Mouse (Mus musculus): ENCODE measurements around the gene Snrk. TPM values are rescaled to one million over a fixed set of nuclear protein-coding genes. Genes with fewer than 3 reads are reported as not detected.
"Not testable (repeated sequence)": the region's sequence is repeated elsewhere in the genome, so short reads cannot be mapped to it uniquely, and the experiment has no call there.

The Snrk gene
- total RNA-seq, 2 experiments from 2014 or later, result 5.9 to 9.2 TPM

DNA sequence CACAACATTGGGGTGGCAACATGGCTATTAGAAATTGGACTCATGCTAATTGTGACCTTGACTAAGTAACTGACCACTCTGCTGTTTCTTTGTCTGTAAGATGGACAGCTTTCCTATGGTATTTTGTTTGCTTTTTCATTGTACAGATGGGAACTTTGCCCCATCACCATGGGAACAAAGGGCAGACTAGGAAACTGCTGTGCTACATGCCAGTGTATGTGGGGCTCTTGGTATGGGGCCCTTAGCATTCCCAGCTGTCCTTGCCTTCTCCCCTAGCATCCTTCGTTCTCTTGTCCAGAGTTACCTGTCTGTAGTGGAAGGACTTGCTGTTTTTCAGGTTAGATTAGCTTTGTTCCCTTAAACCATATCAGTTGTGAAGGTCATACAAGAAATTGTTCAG, 20.9 kb downstream of the Snrk start:
- ATAC-seq (replicated peaks; ENCODE audit: low FRiP score, poor library complexity, severe bottlenecking), result no peak

DNA sequence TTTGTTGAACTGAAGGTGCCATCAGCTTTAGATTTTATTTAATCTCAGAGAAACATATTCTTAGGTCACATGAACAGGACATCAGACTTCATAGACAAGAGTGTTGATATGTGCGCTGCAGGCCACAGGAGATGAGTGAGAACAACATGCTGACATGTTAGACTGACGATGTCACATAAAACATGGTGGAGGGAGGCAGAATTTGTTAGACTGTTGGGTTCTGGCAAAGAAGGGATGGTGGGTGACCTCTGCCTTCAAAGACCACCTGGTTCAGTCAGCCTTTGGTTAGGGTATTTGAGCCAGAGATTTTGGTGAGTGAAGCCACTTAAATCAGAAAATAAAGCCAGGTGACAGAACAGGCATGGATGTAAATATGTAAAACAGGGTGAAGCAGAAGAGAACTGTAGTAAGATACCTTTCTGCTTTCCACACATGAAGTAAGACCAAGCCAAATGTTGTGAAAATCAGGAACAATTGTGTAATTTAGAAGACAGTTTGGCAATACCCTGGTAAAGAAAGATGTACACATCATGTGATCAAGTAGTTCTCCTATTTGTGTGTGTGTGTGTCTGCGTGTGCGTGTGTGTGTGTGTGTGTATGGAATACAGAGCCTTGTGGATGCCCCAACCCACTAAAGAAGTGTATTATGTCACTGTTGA, 21.4 kb downstream of the Snrk start:
- no peak for ATAC-seq (replicated peaks; ENCODE audit: low FRiP score, poor library complexity, severe bottlenecking)

DNA sequence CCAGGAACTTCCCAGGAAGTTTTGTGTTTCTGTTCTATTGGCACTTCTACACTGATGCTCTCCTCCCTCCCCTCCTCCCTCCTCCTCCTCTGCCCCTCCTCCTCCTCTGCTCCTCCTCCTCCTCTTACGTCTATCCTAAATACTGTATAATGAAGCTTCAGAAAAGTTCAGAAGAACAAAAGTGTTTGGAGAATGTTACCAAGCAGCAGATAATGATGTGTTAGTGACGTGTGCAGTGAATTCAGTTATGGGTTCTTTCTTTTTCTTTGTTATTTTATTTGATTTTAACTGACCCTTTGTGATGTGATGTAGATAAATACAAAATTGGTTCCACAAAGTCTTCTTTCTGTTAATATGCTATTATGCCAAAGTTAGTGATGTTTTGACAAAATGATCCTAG, 22.2 kb downstream of the Snrk start:
- ATAC-seq (replicated peaks; ENCODE audit: low FRiP score, poor library complexity, severe bottlenecking), result no peak

DNA sequence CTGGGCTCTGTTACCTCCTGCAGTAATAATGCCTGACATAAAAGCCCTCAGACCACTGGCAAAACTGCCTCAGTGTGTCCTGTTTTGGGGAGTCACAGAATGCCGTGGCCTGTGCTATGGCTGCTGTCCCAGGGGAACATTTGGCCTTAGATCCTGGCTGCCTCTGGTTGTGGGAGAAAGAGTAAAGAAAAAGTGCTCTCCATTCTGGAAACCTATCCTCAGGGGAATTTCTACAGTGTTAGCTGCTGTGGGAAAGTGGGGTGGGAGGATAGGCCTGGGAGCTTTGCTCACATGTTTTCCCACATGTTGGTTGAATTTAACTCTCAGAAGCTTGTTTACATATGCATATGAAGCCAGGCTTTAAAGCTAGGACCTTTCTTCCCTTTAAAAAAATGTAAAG, 26.2 kb downstream of the Snrk start:
- no peak for ATAC-seq (replicated peaks; ENCODE audit: low FRiP score, poor library complexity, severe bottlenecking)

DNA sequence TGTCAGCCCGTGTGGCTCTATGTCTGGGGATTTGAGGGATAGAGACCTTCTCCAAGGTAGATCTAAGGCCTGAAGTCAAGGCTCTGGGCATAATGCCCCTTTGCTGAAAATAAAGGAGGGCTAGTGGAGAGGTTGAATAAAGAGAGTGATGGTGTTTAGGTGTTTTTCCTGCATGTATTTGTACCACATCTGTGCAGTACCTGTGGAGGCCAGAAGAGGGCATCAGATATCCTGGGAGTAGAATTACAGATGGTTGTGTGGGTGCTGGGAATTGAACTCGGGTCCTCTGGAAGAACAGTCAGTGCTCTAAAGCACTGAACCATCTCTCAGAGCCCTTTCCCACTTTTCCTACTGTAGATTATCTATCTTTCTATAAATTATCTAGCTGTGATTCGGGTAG, 27.7 kb downstream of the Snrk start:
- ATAC-seq (replicated peaks; ENCODE audit: low FRiP score, poor library complexity, severe bottlenecking), result no peak

DNA sequence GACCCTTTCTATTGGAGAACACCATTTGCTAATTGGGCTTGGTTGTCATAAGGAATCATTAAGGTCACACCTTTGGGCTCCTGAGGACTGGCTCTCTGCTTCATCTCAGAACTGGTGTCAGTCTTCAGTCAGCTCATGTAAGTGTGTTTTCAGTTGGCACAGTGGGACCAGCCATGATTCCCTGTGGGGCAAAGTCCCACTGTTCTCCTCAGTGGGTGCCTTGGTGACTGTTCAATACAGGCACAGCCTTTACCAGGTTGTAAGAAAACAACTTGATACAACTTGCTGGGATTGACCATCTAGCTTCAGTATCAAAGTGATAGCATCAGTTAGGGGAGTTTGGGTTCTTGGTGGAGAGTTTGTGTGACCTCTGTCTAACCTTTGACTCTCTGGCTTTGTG, 28.6 kb downstream of the Snrk start:
- ATAC-seq (replicated peaks; ENCODE audit: low FRiP score, poor library complexity, severe bottlenecking), result no peak

DNA sequence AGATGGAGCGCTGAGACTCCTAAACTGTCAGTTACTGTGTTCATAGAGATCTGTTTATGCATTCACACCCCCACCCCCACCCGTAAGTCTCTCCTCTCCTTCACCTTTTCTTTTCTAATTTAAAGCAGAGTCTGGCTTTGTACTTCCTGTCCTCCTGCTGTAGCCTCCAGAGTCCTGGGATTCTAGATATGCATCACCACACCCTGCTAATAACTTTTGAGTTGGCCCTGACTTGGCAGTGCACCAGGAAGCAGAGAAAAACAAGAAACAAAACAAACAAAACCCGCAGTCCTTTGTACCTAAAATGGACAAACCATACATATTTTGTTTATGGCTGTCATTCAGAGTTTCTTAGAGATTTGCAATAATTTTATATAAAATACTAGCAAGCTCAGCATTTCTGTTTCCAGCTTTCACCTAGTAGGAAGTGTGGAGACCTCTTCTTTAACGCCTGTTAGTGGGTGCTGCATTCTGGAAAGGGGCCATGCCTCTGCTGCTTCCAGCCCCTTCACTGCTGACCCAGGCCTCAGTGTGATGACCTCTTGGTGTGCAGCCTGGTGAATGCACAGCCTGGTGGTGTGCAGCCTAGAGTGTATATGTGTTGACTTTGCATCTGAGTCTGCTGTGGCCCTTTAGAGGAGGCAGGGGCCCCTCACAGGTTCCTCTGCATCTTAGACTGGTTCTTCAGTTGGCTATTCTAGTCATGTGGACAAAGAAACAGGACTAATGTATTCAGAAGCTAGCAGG, 29.2 kb downstream of the Snrk start:
- no peak for ATAC-seq (replicated peaks; ENCODE audit: low FRiP score, poor library complexity, severe bottlenecking)

DNA sequence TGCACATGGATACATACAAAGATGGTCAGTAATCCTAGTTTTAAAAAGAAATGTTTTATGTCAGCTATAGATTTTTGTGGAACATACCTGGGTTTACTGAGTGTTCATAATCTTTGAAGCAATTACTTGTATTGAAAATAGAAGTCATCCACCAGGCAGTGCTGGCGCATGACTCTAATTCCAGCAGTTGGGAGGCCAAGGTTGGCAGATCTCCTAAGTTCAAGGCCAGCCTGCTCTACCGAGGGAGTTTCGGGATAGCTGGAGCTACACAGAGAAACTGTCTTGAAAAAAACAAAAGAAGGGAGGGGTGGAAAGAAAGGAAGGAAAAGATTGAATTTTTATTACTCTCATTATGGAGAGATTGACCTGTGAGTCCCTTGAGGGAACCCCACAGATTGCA, 31.3 kb downstream of the Snrk start:
- ATAC-seq (replicated peaks; ENCODE audit: low FRiP score, poor library complexity, severe bottlenecking), result no peak

DNA sequence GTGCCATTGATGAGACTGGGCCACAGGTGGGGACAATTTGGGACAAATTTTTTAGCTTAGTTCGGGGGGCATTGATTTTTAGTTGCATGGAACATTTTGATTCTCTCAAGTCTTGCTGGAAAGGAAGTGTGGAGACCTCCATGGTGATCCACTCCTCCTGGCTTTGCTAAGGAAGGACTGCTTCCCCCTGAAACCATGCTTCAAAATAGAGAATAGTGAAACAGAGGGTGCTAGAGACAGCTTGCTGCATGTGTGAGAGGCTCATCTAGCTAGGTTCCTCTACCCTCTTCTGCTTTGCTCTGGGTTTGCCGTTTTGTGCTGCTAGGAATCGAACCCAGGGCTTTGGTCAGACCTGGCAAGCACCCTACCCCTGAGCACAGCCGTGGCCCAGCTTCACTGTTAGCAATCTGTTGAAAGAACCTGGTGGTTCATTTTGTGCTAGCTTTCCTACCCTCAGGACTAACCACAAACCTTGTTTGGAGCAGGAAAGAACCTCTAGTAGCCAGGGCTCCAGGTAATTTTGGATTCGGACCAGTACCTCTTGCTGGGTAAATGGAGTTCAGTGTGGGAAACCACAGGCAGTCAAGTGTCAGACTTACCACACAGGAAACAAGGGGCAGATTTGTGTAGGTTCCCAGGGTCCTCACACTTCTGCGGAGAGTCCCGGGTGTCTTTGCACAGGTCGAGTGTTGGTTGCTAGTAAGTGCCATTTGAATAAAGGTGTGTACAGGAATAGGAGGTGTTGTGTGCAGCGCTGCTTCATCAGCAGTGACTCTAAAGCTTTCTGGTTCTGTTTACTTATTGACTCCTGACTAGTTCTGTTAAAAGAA, 33.1 kb downstream of the Snrk start:
- no peak for ATAC-seq (replicated peaks; ENCODE audit: low FRiP score, poor library complexity, severe bottlenecking)

DNA sequence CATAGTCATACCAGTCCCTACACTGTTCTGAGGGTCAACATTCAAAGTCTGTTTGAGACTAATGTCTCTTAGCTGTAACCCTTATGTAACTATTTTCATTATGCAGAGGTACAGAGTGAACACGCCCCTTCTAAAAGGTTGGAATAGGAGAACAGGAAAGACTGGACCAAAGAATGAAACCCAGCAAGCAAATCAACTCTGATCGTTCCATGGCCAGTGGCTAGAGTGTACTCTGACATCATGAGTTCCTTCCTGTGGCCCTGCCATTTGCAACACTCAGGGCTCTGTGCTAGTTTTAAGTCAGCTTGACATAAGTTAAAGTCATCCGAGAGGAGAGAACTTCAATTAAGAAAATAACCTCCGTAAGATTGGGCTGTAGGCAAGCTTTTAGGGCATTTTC, 35.0 kb downstream of the Snrk start:
- no peak for ATAC-seq (replicated peaks; ENCODE audit: low FRiP score, poor library complexity, severe bottlenecking)

DNA sequence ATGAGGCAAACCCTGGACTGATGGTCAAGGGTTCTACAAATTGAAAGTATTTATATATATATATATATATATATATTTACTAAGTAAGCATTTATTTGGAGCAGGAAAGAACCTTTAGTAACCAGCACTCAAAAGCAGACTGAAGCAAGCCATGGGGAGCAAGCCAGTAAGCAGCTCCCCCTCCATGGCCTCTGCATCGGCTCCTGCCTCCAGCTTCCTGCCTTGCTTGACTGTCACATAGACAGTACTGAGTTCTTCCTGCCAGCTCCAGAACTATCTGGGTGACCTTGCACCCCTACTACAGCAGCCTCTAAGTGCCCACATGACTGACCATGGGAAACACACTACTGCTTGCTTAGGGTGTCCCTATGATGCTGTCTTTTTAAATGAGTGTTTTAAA, 35.4 kb downstream of the Snrk start:
- ATAC-seq (replicated peaks; ENCODE audit: low FRiP score, poor library complexity, severe bottlenecking), result no peak

- no peak for ATAC-seq (replicated peaks; ENCODE audit: low FRiP score, poor library complexity, severe bottlenecking)
Measured at GRCm38 (mm10) chr9:122153436-122153835, 36.4 kb downstream of the Snrk start.

DNA sequence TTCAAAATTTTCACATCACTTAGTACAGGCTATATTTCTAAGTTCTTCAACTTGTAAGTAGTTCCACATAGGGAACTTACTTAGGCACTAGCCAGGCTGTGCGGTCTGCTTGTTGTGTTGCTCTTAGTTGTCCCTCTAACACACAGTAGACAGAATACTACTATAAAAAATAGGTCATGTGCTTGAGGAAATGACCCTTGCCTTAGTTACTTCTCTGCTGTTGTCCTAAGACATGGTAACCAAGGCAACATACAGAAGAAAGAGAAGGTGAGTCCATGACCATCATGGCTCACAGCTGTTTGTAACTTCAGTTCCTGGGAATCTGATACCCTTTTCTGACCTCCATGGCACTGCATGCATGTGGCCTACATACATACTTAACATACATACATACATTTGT, 38.1 kb downstream of the Snrk start:
- no peak for ATAC-seq (replicated peaks; ENCODE audit: low FRiP score, poor library complexity, severe bottlenecking)

DNA sequence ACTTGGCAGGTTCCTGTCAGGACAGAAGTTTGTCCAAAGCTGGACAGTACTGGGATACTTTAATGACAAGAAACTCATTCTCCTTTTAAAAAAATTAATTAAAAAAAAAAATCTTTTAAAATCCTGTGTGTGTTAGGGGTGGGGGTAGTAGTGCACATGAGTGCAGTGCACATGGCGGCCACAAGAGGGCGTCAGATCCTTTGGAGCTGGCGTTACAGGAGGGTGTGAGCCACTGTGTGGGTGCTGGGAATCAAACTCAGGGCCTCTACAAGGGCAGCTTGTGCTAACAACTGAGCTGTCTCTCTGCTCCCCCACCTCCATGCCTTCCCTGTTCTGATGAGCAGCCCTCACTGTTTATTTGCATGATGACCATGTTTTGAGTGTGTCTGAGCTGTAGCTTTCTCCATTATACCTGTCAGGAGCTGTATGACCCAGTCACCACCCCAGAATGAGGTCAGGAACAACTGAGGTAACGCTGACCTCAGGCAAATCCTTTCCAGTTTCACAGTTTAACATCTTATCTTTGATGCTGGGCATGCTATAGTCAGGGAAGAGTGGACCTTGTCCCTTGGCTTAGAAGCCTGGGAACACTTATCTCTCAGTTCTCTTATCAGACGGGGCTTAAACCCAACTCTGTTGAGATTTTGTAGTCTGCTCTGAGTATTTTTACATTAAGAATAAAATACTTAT, 39.5 kb downstream of the Snrk start:
- ATAC-seq (replicated peaks; ENCODE audit: low FRiP score, poor library complexity, severe bottlenecking), result no peak

GRCm38 (mm10) chr9:122157079-122157441, 40.0 kb downstream of the Snrk start:
- no peak for ATAC-seq (replicated peaks; ENCODE audit: low FRiP score, poor library complexity, severe bottlenecking)

GRCm38 (mm10) chr9:122164535-122164934, 47.5 kb downstream of the Snrk start:
- no peak for ATAC-seq (replicated peaks; ENCODE audit: low FRiP score, poor library complexity, severe bottlenecking)

DNA sequence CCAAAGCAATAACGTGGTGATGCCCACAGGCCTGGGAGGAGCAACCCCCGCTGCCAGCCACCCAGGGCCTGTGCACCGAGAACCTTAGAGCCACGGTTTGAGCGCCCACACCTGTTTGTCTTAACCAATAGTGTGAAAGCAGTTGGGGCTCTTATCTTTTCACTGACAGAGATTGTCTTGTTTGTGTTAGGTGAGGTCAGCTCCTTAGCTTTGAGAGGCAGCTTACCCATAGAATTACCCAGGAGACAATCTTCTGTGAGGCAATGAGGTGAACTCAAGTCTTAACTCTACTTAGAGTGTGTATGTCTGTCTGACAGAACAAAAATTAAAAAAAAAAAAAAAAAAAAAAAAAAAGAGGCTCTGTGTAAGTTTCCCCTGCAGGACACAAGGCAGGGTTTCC, 50.7 kb downstream of the Snrk start:
- not testable (repeated sequence) for ATAC-seq (replicated peaks; ENCODE audit: low FRiP score, poor library complexity, severe bottlenecking)

DNA sequence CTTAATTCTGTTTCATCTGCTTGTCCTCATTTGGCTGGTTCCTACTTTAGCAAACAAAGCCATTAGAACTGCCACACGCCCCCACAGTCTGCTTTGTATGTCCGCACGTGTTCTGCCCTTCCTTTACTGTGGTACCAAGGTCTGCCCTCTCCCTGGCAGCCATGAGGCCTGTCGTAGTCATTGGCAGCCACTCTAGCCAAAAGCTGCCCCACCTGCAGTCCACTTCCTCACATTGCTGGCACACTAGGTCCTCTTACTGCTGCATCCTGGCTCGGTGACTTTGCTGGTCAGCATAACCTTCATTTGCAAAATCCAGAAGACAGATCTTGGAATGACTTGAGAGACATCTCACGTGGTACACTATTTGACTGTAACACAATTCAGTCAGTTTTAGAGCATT, 52.8 kb downstream of the Snrk start:
- ATAC-seq (replicated peaks; ENCODE audit: low FRiP score, poor library complexity, severe bottlenecking), result no peak

GRCm38 (mm10) chr9:122172612-122173186, 55.6 kb downstream of the Snrk start:
- ATAC-seq (replicated peaks; ENCODE audit: low FRiP score, poor library complexity, severe bottlenecking), result no peak

Measured in erythroid progenitor cell, adult 5-6 weeks (primary cell).